Mouse (Mus musculus): ENCODE data around the gene Ap3b2.

Gene Ap3b2

GRCm38 (mm10) chr7:81475221-81475620 lies 18.5 kb downstream of the Ap3b2 start:
- DNase-seq: peak; percentile 46

DNA sequence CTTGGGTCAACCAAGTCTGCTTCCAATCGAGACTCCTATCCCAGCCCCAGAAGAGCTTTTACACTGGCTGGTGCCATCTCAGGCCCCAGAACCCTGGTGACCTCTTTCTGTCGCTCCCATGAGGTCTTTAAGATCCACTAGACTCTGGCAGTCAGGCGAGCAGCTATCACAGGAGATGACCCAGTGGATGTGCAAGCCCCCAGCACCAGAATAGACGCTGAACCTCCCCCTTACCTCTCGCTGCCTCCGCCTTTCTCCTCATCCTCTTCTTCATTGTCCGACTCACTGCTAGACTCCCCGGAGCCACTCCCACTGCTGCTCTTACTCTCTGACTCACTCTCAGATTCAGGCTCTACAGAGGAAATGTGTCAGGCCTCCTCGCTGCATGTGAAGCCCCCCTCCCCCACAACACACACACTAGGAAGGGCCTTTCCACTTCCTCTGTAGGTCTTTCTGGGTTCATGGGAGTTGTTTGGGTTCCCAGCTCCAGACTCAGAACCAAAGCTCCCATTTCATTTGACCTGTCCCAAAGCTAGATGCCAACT lies 28.7 kb downstream of the Ap3b2 start:
- no peak for DNase-seq

DNA sequence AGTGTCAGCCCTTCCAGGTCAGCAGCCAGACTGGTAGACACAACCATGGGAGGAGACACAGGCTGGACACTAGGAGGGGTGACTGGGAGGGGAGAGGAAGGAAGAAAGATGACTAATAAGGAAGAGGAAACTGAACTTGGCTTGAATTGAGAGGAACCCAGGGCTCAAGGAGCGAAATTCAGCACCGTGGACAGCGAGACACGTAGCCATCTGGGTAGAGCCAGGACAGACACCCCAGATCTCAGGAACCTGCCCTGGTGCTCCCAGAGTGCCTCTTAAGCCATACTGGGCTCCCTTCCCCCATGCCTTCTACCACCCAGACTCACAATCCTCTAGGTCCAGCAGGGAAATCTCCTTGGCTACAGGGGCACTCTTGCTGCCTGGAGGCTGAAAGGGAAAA lies 29.6 kb downstream of the Ap3b2 start:
- peak; percentile 49 for DNase-seq

GRCm38 (mm10) chr7:81462815-81463214 lies 30.9 kb downstream of the Ap3b2 start:
- DNase-seq: no peak

DNA sequence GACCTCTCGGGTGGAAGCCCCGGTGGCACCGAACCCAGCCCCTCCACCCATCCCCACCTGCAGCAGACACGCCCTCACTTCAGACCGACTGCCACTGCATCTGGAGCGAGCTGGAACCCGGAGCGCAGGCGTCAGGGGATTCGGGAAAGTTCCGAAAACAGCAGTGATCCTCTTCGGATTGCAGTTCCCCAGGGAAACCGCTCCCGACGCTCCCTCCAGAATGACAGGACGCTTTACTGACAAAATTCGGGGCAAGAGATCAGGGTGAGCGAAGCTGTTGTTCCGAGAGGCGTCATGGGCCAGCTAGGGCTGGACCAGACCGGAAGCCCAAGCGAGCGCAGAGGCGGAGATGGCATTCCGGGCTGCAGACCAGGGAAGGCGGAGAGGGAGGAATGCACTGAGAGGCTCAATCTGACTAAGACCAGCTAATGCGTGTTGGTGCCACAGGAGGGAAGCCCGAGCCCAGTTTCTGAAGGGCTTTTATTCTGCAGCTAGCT lies 38.5 kb downstream of the Ap3b2 start, which contains the start of gene Cpeb1:
TSS of gene Cpeb1 (minus strand) at position 311 of the 497 bp plus-strand sequence.
- peak; percentile 75 for DNase-seq

DNA sequence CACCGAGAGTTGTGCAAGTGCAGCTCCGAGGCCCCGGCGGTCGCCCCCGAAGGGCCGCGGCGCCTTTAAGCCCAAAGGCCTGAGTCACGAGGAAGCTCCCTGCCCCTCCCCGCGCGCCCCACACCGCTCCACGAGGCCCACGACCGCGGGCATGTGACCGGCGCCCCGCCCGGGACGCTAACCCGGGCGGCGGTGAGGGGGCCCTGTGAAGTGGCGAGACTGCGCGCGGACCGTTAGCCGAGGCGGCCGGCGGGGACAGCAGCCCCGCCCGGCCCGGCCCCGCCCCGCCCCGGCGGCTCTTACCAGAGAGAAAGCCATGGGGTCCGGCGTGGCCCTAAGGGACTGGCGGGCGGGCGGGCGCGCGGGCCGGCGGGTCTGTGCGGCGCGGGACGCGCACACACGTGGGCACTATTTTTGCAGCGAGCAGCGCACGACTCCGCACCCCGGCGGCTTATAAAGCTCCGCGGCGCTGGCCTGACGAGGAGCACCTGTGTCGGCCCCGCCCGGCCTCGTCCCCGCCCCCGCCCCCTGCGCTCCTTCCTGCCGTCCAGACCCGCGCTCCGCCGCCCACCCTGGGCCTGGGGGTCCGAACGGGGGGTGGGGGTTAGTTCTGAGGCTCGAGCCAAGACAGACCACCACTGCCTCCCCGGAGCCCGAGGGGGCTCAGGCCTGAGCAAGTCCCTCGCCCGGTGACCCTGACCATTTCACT lies 39.2 kb downstream of the Ap3b2 start:
- peak; percentile 68 for DNase-seq

- DNase-seq: peak; percentile 78
Measured at GRCm38 (mm10) chr7:81453443-81454274, 40.1 kb downstream of the Ap3b2 start.

DNA sequence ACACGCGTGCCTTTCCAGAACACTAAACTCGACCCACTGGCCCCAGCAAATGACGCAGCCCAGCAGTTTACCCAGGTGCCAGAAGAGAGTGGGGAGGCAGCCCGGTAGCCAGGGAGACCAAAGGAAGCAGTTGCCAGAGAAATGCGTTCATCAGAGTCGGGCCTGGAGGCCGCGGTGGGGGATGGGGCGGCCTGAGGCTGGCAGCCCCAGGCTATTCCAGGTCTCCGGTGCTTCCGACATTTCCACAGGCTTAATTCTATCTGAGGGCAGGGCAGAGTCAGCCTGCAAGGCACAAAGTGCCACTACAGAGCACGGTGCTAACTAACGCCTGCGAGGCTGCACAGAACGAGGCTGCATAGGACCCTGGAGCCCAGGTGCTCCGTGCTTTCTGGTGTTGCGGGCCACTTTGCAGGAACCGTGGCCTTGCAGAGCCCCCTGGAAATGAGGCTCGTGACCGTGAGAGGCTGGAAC lies 40.7 kb downstream of the Ap3b2 start:
- DNase-seq: peak; percentile 64

All from retina, postnatal 1 day (tissue).